Mouse (Mus musculus): ENCODE measurements around the gene Tchh.
A peak's percentile ranks its signal among the peaks of the same experiment; 100 is the strongest.

Tchh gene

DNA sequence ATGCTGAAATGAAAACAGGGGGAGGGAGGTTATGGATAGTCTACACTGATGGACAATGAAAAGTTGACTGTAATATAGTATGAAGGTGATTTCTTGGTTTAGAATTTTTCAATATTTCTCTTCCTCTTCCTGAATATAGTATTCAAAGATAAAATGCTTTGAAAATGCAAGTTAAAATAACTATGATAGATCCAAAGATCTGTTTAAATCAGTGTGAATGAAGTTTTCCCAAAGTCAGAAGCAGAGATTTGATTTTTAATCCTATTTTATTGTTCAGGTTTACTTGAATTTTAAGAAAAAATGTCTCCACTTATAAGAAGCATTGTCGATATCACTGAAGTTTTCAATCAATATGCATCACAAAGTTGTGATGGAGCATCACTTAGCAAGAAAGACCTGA lies at the start of gene Tchh:
Gene Tchh, plus strand, starts transcription at position 301 of the 400 bp plus-strand sequence.
- no peak for DNase-seq

DNA sequence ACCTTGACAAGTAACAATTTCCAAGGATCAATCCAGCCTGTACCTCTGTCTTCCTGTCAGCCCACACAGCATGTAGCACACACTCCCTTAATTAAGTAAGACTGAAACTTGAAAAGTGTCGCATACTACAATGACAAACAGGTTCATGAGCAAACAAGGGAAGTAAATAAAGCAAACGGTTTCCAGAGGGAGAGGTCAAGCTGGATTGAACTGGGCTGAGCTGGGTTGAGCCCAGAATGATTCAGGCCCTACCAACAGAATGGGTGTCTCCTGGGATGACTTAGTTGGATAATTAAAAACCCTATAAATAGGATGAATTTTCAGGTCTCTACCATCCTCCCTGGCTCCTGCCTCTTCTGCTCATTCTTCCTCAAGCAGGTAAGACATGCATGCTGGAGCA lies 48.8 kb upstream of the Tchh start, which contains the start of gene Rptn:
Gene Rptn, plus strand, starts transcription at position 334 of the 400 bp plus-strand sequence.
- no peak for DNase-seq

DNA sequence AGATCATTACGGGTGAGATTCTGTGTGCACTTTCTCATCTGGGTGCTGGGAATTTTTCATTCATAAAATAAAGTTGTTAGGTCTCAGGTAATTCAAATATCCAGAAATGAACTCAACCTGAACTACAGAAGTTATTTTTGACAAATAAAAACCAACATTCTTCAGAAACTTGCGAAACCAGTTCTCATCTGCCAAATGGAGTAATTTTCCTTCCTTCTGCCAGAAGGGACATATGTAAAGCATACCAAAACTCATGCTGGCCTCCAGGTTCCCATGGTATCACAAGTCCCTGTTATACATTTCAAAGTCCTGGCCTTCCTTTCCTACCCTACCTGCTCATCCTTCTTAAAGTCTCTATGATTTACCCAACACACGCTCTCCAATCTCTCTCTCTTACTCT lies 38.2 kb upstream of the Tchh start:
- no peak for DNase-seq

DNA sequence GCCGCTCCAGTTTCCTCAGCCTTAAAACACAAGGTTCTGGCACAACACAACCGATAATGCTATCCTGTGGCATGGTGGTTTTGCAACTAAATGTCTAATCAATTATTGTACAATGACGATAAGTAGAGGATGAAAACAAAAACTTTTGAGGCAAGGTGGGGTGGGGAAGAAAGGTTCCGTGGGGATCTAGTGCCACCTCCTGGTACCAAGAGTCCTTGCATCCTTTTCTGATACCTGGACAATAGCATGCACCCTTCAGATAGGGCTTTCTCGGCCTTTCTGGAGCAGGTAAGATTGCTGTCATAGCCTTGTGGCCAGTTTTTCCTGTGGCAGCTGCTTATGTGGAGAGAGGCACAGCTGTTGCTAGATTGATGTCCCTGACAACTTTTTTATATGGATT lies 35.1 kb upstream of the Tchh start:
- DNase-seq = peak; percentile 33

GRCm38 (mm10) chr3:93411905-93412304 lies 30.2 kb upstream of the Tchh start:
- no peak for DNase-seq

GRCm38 (mm10) chr3:93431673-93432072 lies 10.5 kb upstream of the Tchh start:
- DNase-seq = no peak

DNA sequence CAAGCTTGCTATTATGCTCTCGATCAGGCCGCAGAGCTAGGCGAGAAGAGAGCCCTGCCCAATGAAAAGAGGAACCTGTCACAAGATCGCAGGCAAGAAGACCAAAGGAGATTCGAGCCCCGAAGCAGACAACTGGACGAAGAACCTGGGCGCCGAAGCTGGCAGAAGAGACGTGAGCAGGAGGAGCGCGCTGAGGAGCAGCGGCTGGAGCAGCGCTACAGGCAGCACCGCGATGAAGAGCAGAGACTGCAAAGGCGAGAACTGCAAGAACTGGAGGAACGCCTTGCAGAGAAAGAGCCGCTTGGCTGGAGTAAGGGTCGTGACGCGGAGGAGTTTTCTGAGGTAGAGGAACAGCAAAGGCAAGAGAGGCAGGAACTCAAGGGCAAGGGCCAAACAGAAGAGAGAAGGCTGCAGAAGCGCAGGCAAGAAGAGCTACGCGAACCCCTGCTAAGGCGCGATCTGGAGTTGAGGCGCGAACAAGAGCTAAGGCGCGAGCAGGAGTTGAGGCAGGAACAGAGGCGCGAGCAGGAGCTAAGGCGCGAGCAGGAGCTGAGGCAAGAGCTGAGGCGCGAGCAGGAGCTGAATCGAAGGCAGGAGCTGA lies 1.5 kb downstream of the Tchh start:
- DNase-seq = peak; percentile 67

- DNase-seq = peak; percentile 88
These were observed 2.4 kb downstream of the Tchh start for GRCm38 (mm10) chr3:93444343-93445164.

GRCm38 (mm10) chr3:93445165-93445705 lies 3.1 kb downstream of the Tchh start:
- peak; percentile 58 for DNase-seq

DNA sequence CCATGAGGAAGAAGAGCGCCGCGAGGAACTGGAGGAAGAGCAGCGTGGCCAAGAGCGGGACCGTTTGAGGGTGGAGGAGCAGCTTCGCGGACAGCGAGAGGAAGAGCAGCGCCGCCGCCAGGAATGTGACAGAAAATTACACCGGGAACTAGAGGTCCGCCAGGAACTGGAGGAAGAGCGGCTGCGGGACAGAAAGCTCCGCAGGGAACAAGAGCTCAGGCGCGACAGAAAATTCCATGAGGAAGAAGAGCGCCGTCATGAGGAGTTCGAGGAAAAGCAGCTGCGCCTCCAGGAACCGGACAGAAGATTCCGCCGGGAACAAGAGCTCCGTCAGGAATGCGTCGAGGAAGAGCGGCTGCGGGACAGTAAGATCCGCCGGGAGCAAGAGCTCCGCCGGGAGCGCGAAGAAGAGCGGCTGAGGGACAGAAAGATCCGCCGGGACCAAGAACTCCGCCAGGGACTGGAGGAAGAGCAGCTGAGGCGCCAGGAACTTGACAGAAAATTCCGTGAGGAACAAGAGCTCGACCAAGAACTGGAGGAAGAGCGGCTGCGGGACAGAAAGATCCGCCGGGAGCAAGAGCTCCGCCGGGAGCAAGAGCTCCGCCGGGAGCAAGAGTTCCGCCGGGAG lies 4.1 kb downstream of the Tchh start:
- DNase-seq = peak; percentile 77

DNA sequence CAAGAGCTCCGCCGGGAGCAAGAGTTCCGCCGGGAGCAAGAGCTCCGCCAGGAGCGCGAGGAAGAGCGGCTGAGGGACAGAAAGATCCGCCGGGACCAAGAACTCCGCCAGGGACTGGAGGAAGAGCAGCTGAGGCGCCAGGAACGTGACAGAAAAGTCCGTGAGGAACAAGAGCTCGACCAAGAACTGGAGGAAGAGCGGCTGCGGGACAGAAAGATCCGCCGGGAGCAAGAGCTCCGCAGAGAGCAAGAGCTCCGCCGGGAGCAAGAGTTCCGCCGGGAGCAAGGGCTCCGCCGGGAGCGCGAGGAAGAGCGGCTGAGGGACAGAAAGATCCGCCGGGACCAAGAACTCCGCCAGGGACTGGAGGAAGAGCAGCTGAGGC lies 4.6 kb downstream of the Tchh start:
- DNase-seq = peak; percentile 19

- peak; percentile 83 for DNase-seq
These were observed 5.2 kb downstream of the Tchh start for GRCm38 (mm10) chr3:93447138-93447841.

GRCm38 (mm10) chr3:93466556-93466955 lies 24.4 kb downstream of the Tchh start:
- DNase-seq = no peak

- DNase-seq = no peak
These were observed 25.0 kb downstream of the Tchh start for GRCm38 (mm10) chr3:93467130-93467529.

- DNase-seq = no peak
These were observed 26.4 kb downstream of the Tchh start, which contains the start of gene Tchhl1 for GRCm38 (mm10) chr3:93468561-93468960. Tchhl1 (plus strand) TSS chr3:93468754.

DNA sequence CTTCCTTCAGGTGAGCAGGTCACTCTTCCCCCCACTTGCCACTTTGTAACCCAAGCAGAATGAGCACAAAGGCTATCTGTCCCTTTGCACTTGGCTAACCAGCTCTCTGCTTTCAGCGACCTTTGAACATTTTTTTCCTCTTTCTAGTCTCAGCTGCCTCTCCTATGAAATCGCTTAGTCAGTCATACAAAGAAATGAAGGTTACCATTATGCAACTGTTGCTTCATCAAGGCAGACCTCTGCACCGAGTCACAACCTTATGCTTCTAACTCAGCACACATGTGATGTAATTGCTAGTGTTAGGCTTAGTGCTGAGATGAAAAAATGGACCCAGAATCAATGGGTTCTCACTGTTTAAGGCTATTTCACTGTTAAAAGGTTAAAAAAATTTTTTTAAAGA lies 27.5 kb downstream of the Tchh start:
- no peak for DNase-seq

DNA sequence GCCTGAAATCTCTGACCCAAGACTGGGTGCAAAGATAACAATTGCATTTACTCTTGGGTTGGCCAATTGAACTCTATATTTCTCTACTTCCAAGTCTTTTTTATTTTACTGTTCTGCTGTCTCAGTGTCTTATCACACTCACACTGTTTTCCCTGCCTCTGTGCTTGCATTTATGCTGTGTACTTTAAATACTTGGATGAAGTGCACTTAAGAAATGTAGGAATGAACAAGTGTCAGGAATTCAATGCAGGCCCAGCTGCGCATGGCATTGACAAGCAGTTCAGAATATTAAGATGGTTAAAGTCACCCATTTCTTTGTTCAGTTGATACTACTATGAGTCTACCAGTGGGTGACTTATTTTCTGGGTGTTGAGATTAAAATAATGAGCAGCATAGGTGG lies 37.9 kb downstream of the Tchh start:
- no peak for DNase-seq

- peak; percentile 11 for DNase-seq
These were observed 40.0 kb downstream of the Tchh start for GRCm38 (mm10) chr3:93481982-93482616.

- no peak for DNase-seq
These were observed 43.5 kb downstream of the Tchh start for GRCm38 (mm10) chr3:93485611-93486010.

- no peak for DNase-seq
These were observed 46.4 kb downstream of the Tchh start for GRCm38 (mm10) chr3:93488541-93488940.

DNA sequence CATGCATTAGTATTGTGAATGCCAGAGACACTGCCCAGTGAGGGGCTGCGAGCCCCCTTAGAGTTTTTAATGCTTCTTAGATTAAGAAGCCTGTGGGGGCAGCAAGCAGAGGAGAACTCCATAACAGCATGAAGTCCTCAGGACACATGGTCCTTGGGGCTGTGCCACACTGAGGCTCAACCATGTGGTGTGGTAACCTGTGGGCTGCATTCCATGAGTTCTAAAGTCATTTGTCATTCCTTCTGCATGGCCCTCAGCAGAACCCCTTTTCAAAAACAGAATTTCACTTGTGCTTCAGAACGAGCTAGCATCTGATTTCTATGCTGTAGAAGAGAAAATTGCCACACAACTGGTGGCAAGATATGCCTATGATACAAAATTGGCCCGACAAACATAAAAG lies 50.0 kb downstream of the Tchh start:
- no peak for DNase-seq

DNA sequence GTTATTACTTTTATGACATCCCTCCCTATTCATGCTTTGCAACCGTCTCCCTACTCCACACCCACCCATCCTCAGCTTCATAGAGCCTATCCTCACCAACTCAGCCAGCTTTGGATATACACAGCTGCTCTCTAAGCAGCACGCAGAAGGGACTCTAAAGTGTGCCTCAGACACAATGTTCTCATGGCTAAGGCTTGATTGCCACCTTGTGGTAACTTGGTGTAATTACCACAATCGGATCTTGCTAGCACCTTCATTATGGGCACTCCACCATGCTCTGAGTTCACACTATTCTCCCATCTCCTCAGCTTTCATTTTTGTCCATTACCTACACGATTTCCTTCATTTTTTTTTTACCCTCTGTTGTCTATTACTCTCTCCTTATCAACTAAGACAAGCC lies 51.9 kb downstream of the Tchh start:
- peak; percentile 83 for DNase-seq
